Mouse (Mus musculus): Measurements from ENCODE around the gene Ocln.

Gene Ocln

GRCm38 (mm10) chr13:100552369-100553041 is at the start of gene Ocln:
Gene Ocln (minus strand): TSS chr13:100552718.
- WGBS, result under 1% methylated on average over 45 of the region's 45 CpGs

GRCm38 (mm10) chr13:100601034-100601433 is 48.5 kb upstream of the Ocln start:
- 70% methylated on average over 8 of the region's 8 CpGs for WGBS

- 77% methylated on average over 12 of the region's 12 CpGs for WGBS
These were observed 47.8 kb upstream of the Ocln start for GRCm38 (mm10) chr13:100600317-100600716.

- 89% methylated on average over 9 of the region's 9 CpGs for WGBS
These were observed 44.8 kb upstream of the Ocln start for GRCm38 (mm10) chr13:100597284-100597683.

- WGBS, result 87% methylated on average over 3 of the region's 3 CpGs
These were observed 43.0 kb upstream of the Ocln start for GRCm38 (mm10) chr13:100595552-100595885.

- WGBS, result 86% methylated on average over 5 of the region's 5 CpGs
These were observed 42.5 kb upstream of the Ocln start for GRCm38 (mm10) chr13:100594838-100595551.

- WGBS, result 56% methylated on average over 13 of the region's 17 CpGs
These were observed 41.7 kb upstream of the Ocln start for GRCm38 (mm10) chr13:100594041-100594792.

GRCm38 (mm10) chr13:100588646-100589045 is 36.1 kb upstream of the Ocln start:
- 78% methylated on average over 12 of the region's 12 CpGs for WGBS

- 53% methylated on average over 6 of the region's 6 CpGs for WGBS
These were observed 29.6 kb upstream of the Ocln start for GRCm38 (mm10) chr13:100582144-100582543.

- 43% methylated on average over 3 of the region's 3 CpGs for WGBS
These were observed 29.2 kb upstream of the Ocln start for GRCm38 (mm10) chr13:100581701-100582100.

GRCm38 (mm10) chr13:100579220-100579619 is 26.7 kb upstream of the Ocln start:
- WGBS, result 54% methylated on average over 3 of the region's 3 CpGs

- 82% methylated on average over 2 of the region's 2 CpGs for WGBS
These were observed 23.4 kb upstream of the Ocln start for GRCm38 (mm10) chr13:100575950-100576349.

GRCm38 (mm10) chr13:100570713-100571112 is 18.2 kb upstream of the Ocln start:
- WGBS, result 80% methylated on average over 2 of the region's 2 CpGs

GRCm38 (mm10) chr13:100568359-100568758 is 15.8 kb upstream of the Ocln start:
- WGBS, result 95% methylated on average over 1 of the region's 1 CpGs

- 91% methylated on average over 9 of the region's 9 CpGs for WGBS
These were observed 6.9 kb upstream of the Ocln start for GRCm38 (mm10) chr13:100559449-100559848.

- WGBS, result 77% methylated on average over 4 of the region's 4 CpGs
These were observed 4.5 kb upstream of the Ocln start for GRCm38 (mm10) chr13:100557011-100557410.

- WGBS, result 2% methylated on average over 12 of the region's 12 CpGs
These were observed 522 bp upstream of the Ocln start for GRCm38 (mm10) chr13:100553042-100553437.

GRCm38 (mm10) chr13:100552009-100552368 is 529 bp downstream of the Ocln start:
- under 1% methylated on average over 35 of the region's 35 CpGs for WGBS

- WGBS, result under 1% methylated on average over 41 of the region's 41 CpGs
These were observed 1.0 kb downstream of the Ocln start for GRCm38 (mm10) chr13:100551371-100552008.

- 77% methylated on average over 5 of the region's 5 CpGs for WGBS
These were observed 5.2 kb downstream of the Ocln start for GRCm38 (mm10) chr13:100547269-100547668.

- WGBS, result 50% methylated on average over 3 of the region's 3 CpGs
These were observed 7.0 kb downstream of the Ocln start for GRCm38 (mm10) chr13:100545510-100545909.

GRCm38 (mm10) chr13:100544220-100544662 is 8.3 kb downstream of the Ocln start:
- WGBS, result 68% methylated on average over 4 of the region's 4 CpGs
